Mouse (Mus musculus) retina, postnatal 1 day (tissue): ENCODE measurements around the gene Agxt.
A peak's percentile ranks its signal among the peaks of the same experiment; 100 is the strongest.

ENCODE experiments used
- DNase-seq: peaks from one replicate; pipeline ENCODE4 v3.0.0-alpha.2; 2012

Gene Agxt

GRCm38 (mm10) chr1:93135036-93135526, at the start of gene Agxt:
Agxt (plus strand) TSS chr1:93135240.
- no peak for DNase-seq

- no peak for DNase-seq
Observed at GRCm38 (mm10) chr1:93092582-93092981, 42.5 kb upstream of the Agxt start.

GRCm38 (mm10) chr1:93098956-93099355, 36.1 kb upstream of the Agxt start:
- no peak for DNase-seq

GRCm38 (mm10) chr1:93100243-93100575, 34.8 kb upstream of the Agxt start:
- DNase-seq = no peak

GRCm38 (mm10) chr1:93100576-93101491, 34.2 kb upstream of the Agxt start:
- peak; percentile 83 for DNase-seq

- peak; percentile 95 for DNase-seq
Observed at GRCm38 (mm10) chr1:93101571-93102061, 33.4 kb upstream of the Agxt start, which contains the start of gene Kif1a. Kif1a (minus strand) TSS chr1:93101951.

GRCm38 (mm10) chr1:93102700-93103099, 32.3 kb upstream of the Agxt start:
- no peak for DNase-seq

GRCm38 (mm10) chr1:93114713-93115463, 20.2 kb upstream of the Agxt start:
- DNase-seq = peak; percentile 97

- DNase-seq = no peak
Observed at GRCm38 (mm10) chr1:93115471-93115870, 19.6 kb upstream of the Agxt start.

- peak; percentile 62 for DNase-seq
Observed at GRCm38 (mm10) chr1:93118816-93119215, 16.2 kb upstream of the Agxt start.

GRCm38 (mm10) chr1:93123179-93123854, 11.7 kb upstream of the Agxt start:
- DNase-seq = no peak

- DNase-seq = no peak
Observed at GRCm38 (mm10) chr1:93124066-93124465, 11.0 kb upstream of the Agxt start.

GRCm38 (mm10) chr1:93125256-93125655, 9.8 kb upstream of the Agxt start:
- no peak for DNase-seq

- no peak for DNase-seq
Observed at GRCm38 (mm10) chr1:93128209-93128608, 6.8 kb upstream of the Agxt start.

GRCm38 (mm10) chr1:93128710-93129349, 6.2 kb upstream of the Agxt start:
- DNase-seq = peak; percentile 88

GRCm38 (mm10) chr1:93130242-93130983, 4.6 kb upstream of the Agxt start:
- no peak for DNase-seq

GRCm38 (mm10) chr1:93132676-93133075, 2.4 kb upstream of the Agxt start:
- DNase-seq = no peak

- no peak for DNase-seq
Observed at GRCm38 (mm10) chr1:93138534-93138933, 3.5 kb downstream of the Agxt start.

- no peak for DNase-seq
Observed at GRCm38 (mm10) chr1:93139713-93140112, 4.7 kb downstream of the Agxt start.

- no peak for DNase-seq
Observed at GRCm38 (mm10) chr1:93142871-93143270, 7.8 kb downstream of the Agxt start.

- DNase-seq = no peak
Observed at GRCm38 (mm10) chr1:93144176-93144575, 9.1 kb downstream of the Agxt start.
